ENCODE assay signal across 10 mouse cellular contexts in genomic region chr14:48198957-48199356, GRCm38 (mm10).
DNase-seq lines count a peak whose midpoint lies in the region; ATAC-seq and TF ChIP-seq lines count a peak whose summit lies in the region.
"Had no signal": no experiment of that assay in that cellular context is flagged by ENCODE, and none has a peak within 500 bp of the region (broad histone marks: within the 10 kb centered on the region; RNA-seq: fewer than 3 reads in every experiment).

No protein-coding gene starts in this region.

- no peak for TF ChIP-seq CTCF in lung, embryonic 14.5 days (IDR thresholded peaks at IDR 0.05; ENCODE audit: low read depth)
- TF ChIP-seq CTCF in cerebellum, adult 2 months (IDR thresholded peaks at IDR 0.05; ENCODE audit: borderline replicate concordance, insufficient read depth, low read depth, low read length) = no peak

- peak overlapping the region; percentile 31; the same call in 1 of the 2 replicates for H3K4me2 ChIP-seq in lung, embryonic 14.5 days
- H3K4me2 ChIP-seq in myocyte (ENCODE audit: low read depth) = peak overlapping the region; percentile 74
- H3K4me2 ChIP-seq in heart, embryonic 12.5 days = no peak overlapping the region
- no peak overlapping the region for H3K4me2 ChIP-seq in forebrain, embryonic 14.5 days (ENCODE audit: low read length)
- H3K4me2 ChIP-seq: heart, embryonic 15.5 days had no signal

- 48% methylated on average over 16 of the region's 16 CpGs for WGBS in lung, embryonic 14.5 days
- 20% methylated on average over 16 of the region's 16 CpGs for WGBS in cerebellum, adult 2 months
- 68% methylated on average over 16 of the region's 16 CpGs for WGBS in heart, embryonic 12.5 days
- 74% methylated on average over 16 of the region's 16 CpGs for WGBS in forebrain, embryonic 14.5 days

- no peaks in the 10 kb centered on the region for H3K27me3 ChIP-seq in lung, embryonic 14.5 days (ENCODE audit: insufficient read depth, low read length)
- H3K27me3 ChIP-seq in cerebellum, adult 2 months (ENCODE audit: control insufficient read depth, insufficient read depth, low read length) = no peaks in the 10 kb centered on the region
- H3K27me3 ChIP-seq in myocyte (ENCODE audit: control insufficient read depth, insufficient read depth, insufficient read length) = no peaks in the 10 kb centered on the region
- peaks cover 16% of the 10 kb centered on the region; the same call in 1 of the 2 replicates for H3K27me3 ChIP-seq in heart, embryonic 12.5 days (replicated peaks)
- no peaks in the 10 kb centered on the region for H3K27me3 ChIP-seq in forebrain, embryonic 14.5 days (replicated peaks; ENCODE audit: control insufficient read depth, insufficient read depth, low read length)
- H3K27me3 ChIP-seq: heart, embryonic 15.5 days had no signal

- no peak overlapping the region for H3K4me3 ChIP-seq in lung, embryonic 14.5 days (ENCODE audit: low read depth, low read length)
- H3K4me3 ChIP-seq in cerebellum, adult 2 months (replicated peaks; ENCODE audit: insufficient read depth, low read depth, low read length) = no peak overlapping the region
- H3K4me3 ChIP-seq in myocyte = peak overlapping the region; percentile 3
- no peak overlapping the region for H3K4me3 ChIP-seq in heart, embryonic 12.5 days
- H3K4me3 ChIP-seq in forebrain, embryonic 14.5 days (ENCODE audit: low read depth, low read length) = no peak overlapping the region
- H3K4me3 ChIP-seq: heart, embryonic 15.5 days had no signal

- no peak for TF ChIP-seq POLR2A in cerebellum, adult 2 months (IDR thresholded peaks at IDR 0.05; ENCODE audit: borderline replicate concordance, insufficient read depth, low read length)
- TF ChIP-seq POLR2A in myocyte (IDR thresholded peaks at IDR 0.05; ENCODE audit: insufficient read length, low read depth) = no peak

- peak overlapping the region; percentile 59; the same call in 1 of the 2 replicates for H3K27ac ChIP-seq in lung, embryonic 14.5 days (ENCODE audit: low read depth)
- H3K27ac ChIP-seq in cerebellum, adult 2 months (ENCODE audit: insufficient read depth, low read length) = peak overlapping the region; percentile 14; the same call in 1 of the 2 replicates
- no peak overlapping the region for H3K27ac ChIP-seq in heart, embryonic 12.5 days (ENCODE audit: poor library complexity, severe bottlenecking)
- H3K27ac ChIP-seq in forebrain, embryonic 14.5 days (ENCODE audit: low read depth, low read length) = no peak overlapping the region
- H3K27ac ChIP-seq: heart, embryonic 15.5 days had no signal

- ATAC-seq in lung, embryonic 14.5 days (ENCODE audit: insufficient read depth) = no peak
- no peak for ATAC-seq in heart, embryonic 12.5 days (ENCODE audit: insufficient number of reproducible peaks, low FRiP score)
- no peak for ATAC-seq in forebrain, embryonic 14.5 days

- no peaks in the 10 kb centered on the region for H3K79me2 ChIP-seq in myocyte (ENCODE audit: control insufficient read depth, insufficient read depth)

- H3ac ChIP-seq in myocyte (ENCODE audit: control insufficient read depth, insufficient read length) = no peak overlapping the region

- H3K9ac ChIP-seq in lung, embryonic 14.5 days = no peak overlapping the region
- H3K9ac ChIP-seq in heart, embryonic 12.5 days = no peak overlapping the region
- no peak overlapping the region for H3K9ac ChIP-seq in forebrain, embryonic 14.5 days (ENCODE audit: low read length)
- H3K9ac ChIP-seq: heart, embryonic 15.5 days had no signal

- DNase-seq in lung, embryonic 14.5 days = peak; percentile 38
- no peak for DNase-seq in lung, postnatal 4 days
- peak; percentile 15 for DNase-seq in T-cell, adult 2 months (ENCODE audit: low spot score)
- peak; percentile 58 to 62 for DNase-seq in cerebellum, adult 2 months
- DNase-seq in forebrain, embryonic 14.5 days (ENCODE audit: low spot score) = no peak
- DNase-seq: left cerebral cortex, postnatal 4 days; spleen, adult 18-20 months had no signal

- no peaks in the 10 kb centered on the region for H3K9me3 ChIP-seq in lung, embryonic 14.5 days (ENCODE audit: low read depth, low read length)
- H3K9me3 ChIP-seq in heart, embryonic 12.5 days (replicated peaks) = no peaks in the 10 kb centered on the region
- no peaks in the 10 kb centered on the region for H3K9me3 ChIP-seq in forebrain, embryonic 14.5 days (replicated peaks; ENCODE audit: control insufficient read depth, low read length)
- H3K9me3 ChIP-seq: heart, embryonic 15.5 days had no signal

- H3K36me3 ChIP-seq in lung, embryonic 14.5 days (ENCODE audit: insufficient read depth) = no peaks in the 10 kb centered on the region
- H3K36me3 ChIP-seq in myocyte (ENCODE audit: control insufficient read depth, insufficient read depth) = no peaks in the 10 kb centered on the region
- H3K36me3 ChIP-seq in heart, embryonic 12.5 days = no peaks in the 10 kb centered on the region
- H3K36me3 ChIP-seq in forebrain, embryonic 14.5 days (ENCODE audit: control insufficient read depth, insufficient read depth, low read length) = no peaks in the 10 kb centered on the region
- H3K36me3 ChIP-seq: heart, embryonic 15.5 days had no signal

- H3K4me1 ChIP-seq in lung, embryonic 14.5 days (ENCODE audit: insufficient read depth) = peaks cover 43% of the 10 kb centered on the region
- peaks cover 34% of the 10 kb centered on the region for H3K4me1 ChIP-seq in cerebellum, adult 2 months (ENCODE audit: control insufficient read depth, insufficient read depth, low read length)
- peaks cover 47% of the 10 kb centered on the region for H3K4me1 ChIP-seq in heart, embryonic 12.5 days (replicated peaks)
- H3K4me1 ChIP-seq in forebrain, embryonic 14.5 days (ENCODE audit: control insufficient read depth, insufficient read depth, low read length) = peaks cover 21% of the 10 kb centered on the region

TF ChIP-seq in myocyte, 11 proteins besides CTCF, POLR2A, EP300 and RAD21:
- TF ChIP-seq MYOD1 (IDR thresholded peaks at IDR 0.05; ENCODE audit: control insufficient read depth in 1 of 3, insufficient read length in 2 of 3, low read depth in 2 of 3) (no peak), TCF12 (IDR thresholded peaks at IDR 0.05; ENCODE audit: insufficient read depth, poor library complexity, severe bottlenecking) (no peak), USF1 (IDR thresholded peaks at IDR 0.05; ENCODE audit: low read depth) (no peak), E2F4 (IDR thresholded peaks at IDR 0.05; ENCODE audit: insufficient read depth) (no peak), REST (IDR thresholded peaks at IDR 0.05; ENCODE audit: insufficient read depth, insufficient read length) (no peak), POLR2AphosphoS2 (IDR thresholded peaks at IDR 0.05; ENCODE audit: insufficient read length, low read depth) (no peak), MYOG (IDR thresholded peaks at IDR 0.05; ENCODE audit: control insufficient read depth in 1 of 3, insufficient read depth in 1 of 3, insufficient read length in 2 of 3, low read depth in 2 of 3) (no peak), MAX (IDR thresholded peaks at IDR 0.05; ENCODE audit: low read depth) (no peak), TCF3 (IDR thresholded peaks at IDR 0.05; ENCODE audit: insufficient read length, low read depth) (no peak), CEBPB (IDR thresholded peaks at IDR 0.05; ENCODE audit: insufficient read depth, poor library complexity, severe bottlenecking) (no peak), SRF (IDR thresholded peaks at IDR 0.05; ENCODE audit: control insufficient read depth, insufficient read length, low read depth) (no peak)

Comparison
In these comparisons a context has a peak if more than half of its experiments do, and no peak if none do; other contexts are left out.
1. DNase-seq: peak in lung, embryonic 14.5 days (single experiment), T-cell, adult 2 months (single experiment) and cerebellum, adult 2 months (2 of 2); none in lung, postnatal 4 days (0 of 2) and forebrain, embryonic 14.5 days (single experiment).
2. H3K27ac ChIP-seq: peak in lung, embryonic 14.5 days (single experiment) and cerebellum, adult 2 months (single experiment); none in heart, embryonic 12.5 days (single experiment) and forebrain, embryonic 14.5 days (single experiment).
3. H3K4me2 ChIP-seq: peak in lung, embryonic 14.5 days (single experiment) and myocyte (single experiment); none in heart, embryonic 12.5 days (single experiment) and forebrain, embryonic 14.5 days (single experiment).